Mouse (Mus musculus): ENCODE measurements around the gene Apod. TPM values are rescaled to one million over a fixed set of nuclear protein-coding genes. Genes with fewer than 3 reads are reported as not detected.

The Apod gene
- polyA plus RNA-seq, 1 experiment from 2014 or later, result 0.11 TPM

GRCm38 (mm10) chr16:31274084-31274483 is 40.5 kb downstream of the Apod start:
- 0 out of 2 replicates have a peak, but pooled peaks cover 5% of the 10 kb centered on the region for H3K36me3 ChIP-seq (replicated peaks; ENCODE audit: insufficient read depth, low read length)
- H3K9me3 ChIP-seq (ENCODE audit: low read length), result no peaks in the 10 kb centered on the region
- H3K4me3 ChIP-seq (ENCODE audit: low read depth, low read length), result peak overlapping the region; percentile 97
- 4% methylated on average over 6 of the region's 6 CpGs for WGBS (ENCODE audit: insufficient replicate concordance)
- TF ChIP-seq CTCF (IDR thresholded peaks at IDR 0.05; ENCODE audit: low read depth) (no peak), EP300 (IDR thresholded peaks at IDR 0.05; ENCODE audit: low read depth) (no peak)
- no peak for ATAC-seq
- H3K27ac ChIP-seq (ENCODE audit: low read depth), result peak overlapping the region; percentile 96
- DNase-seq, result no peak
- H3K4me2 ChIP-seq (ENCODE audit: low read depth, low read length), result peak overlapping the region; percentile 74
- no peaks in the 10 kb centered on the region for H3K27me3 ChIP-seq (ENCODE audit: insufficient read depth, low read length)
- H3K4me1 ChIP-seq (ENCODE audit: insufficient read depth), result peaks cover 38% of the 10 kb centered on the region
- H3K9ac ChIP-seq (replicated peaks), result peak overlapping the region; percentile 95

DNA sequence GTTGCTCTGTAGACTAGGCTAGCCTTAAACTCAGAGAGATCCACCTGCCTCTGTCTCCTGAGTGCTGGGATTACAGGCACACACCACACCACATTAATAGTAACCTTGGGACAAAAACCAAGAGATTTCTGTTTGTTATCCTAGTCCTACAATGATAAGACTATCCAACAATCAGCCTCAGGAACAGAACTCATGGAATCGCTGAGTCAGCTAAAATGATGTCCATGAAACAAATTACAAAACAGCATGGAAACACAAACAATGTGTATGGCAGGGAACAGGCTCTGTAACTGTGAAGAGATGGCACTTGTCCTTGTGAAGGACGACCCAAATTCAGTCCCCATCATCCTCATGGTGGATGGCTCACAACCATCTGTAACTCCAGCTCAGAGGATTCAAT is 47.9 kb downstream of the Apod start:
- Histone ChIP-seq H3K4me1 (ENCODE audit: insufficient read depth) (peaks cover 7% of the 10 kb centered on the region; the same call in 1 of the 2 replicates), H3K27me3 (ENCODE audit: insufficient read depth, low read length) (no peaks in the 10 kb centered on the region), H3K36me3 (replicated peaks; ENCODE audit: insufficient read depth, low read length) (peaks cover 23% of the 10 kb centered on the region), H3K9me3 (ENCODE audit: low read length) (no peaks in the 10 kb centered on the region), H3K9ac (replicated peaks) (no peak overlapping the region), H3K4me3 (ENCODE audit: low read depth, low read length) (no peak overlapping the region), H3K4me2 (ENCODE audit: low read depth, low read length) (no peak overlapping the region), H3K27ac (ENCODE audit: low read depth) (no peak overlapping the region)
- no peak for DNase-seq
- WGBS (ENCODE audit: insufficient replicate concordance), result 67% methylated on average over 2 of the region's 2 CpGs
- no peak for ATAC-seq
- TF ChIP-seq CTCF (IDR thresholded peaks at IDR 0.05; ENCODE audit: low read depth) (no peak), EP300 (IDR thresholded peaks at IDR 0.05; ENCODE audit: low read depth) (no peak)

- no peaks in the 10 kb centered on the region for H3K4me1 ChIP-seq (ENCODE audit: insufficient read depth)
- DNase-seq (no peak), ATAC-seq (no peak)
- no peak overlapping the region for H3K4me3 ChIP-seq (ENCODE audit: low read depth, low read length)
- no peak for TF ChIP-seq CTCF (IDR thresholded peaks at IDR 0.05; ENCODE audit: low read depth)
- TF ChIP-seq EP300 (IDR thresholded peaks at IDR 0.05; ENCODE audit: low read depth), result no peak
- H3K9me3 ChIP-seq (ENCODE audit: low read length), result no peaks in the 10 kb centered on the region
- no peaks in the 10 kb centered on the region for H3K27me3 ChIP-seq (ENCODE audit: insufficient read depth, low read length)
- no peak overlapping the region for H3K9ac ChIP-seq (replicated peaks)
- peaks cover 62% of the 10 kb centered on the region for H3K36me3 ChIP-seq (replicated peaks; ENCODE audit: insufficient read depth, low read length)
- no peak overlapping the region for H3K27ac ChIP-seq (ENCODE audit: low read depth)
- no peak overlapping the region for H3K4me2 ChIP-seq (ENCODE audit: low read depth, low read length)
- WGBS (ENCODE audit: insufficient replicate concordance), result 89% methylated on average over 2 of the region's 2 CpGs
Observed at GRCm38 (mm10) chr16:31256151-31256550, 58.5 kb downstream of the Apod start.

GRCm38 (mm10) chr16:31255685-31256084 is 58.9 kb downstream of the Apod start:
- Histone ChIP-seq H3K27me3 (ENCODE audit: insufficient read depth, low read length) (no peaks in the 10 kb centered on the region), H3K4me3 (ENCODE audit: low read depth, low read length) (no peak overlapping the region), H3K9me3 (ENCODE audit: low read length) (no peaks in the 10 kb centered on the region), H3K36me3 (replicated peaks; ENCODE audit: insufficient read depth, low read length) (peaks cover 61% of the 10 kb centered on the region), H3K9ac (replicated peaks) (no peak overlapping the region), H3K4me2 (ENCODE audit: low read depth, low read length) (no peak overlapping the region), H3K4me1 (ENCODE audit: insufficient read depth) (no peaks in the 10 kb centered on the region), H3K27ac (ENCODE audit: low read depth) (no peak overlapping the region)
- DNase-seq (no peak), ATAC-seq (no peak)
- no peak for TF ChIP-seq EP300 (IDR thresholded peaks at IDR 0.05; ENCODE audit: low read depth)
- WGBS (ENCODE audit: insufficient replicate concordance), result 95% methylated on average over 3 of the region's 3 CpGs

GRCm38 (mm10) chr16:31249401-31249800 is 65.2 kb downstream of the Apod start:
- peak; percentile 61; the same call in 1 of the 2 replicates for ATAC-seq
- no peak for TF ChIP-seq EP300 (IDR thresholded peaks at IDR 0.05; ENCODE audit: low read depth)
- no peak for TF ChIP-seq CTCF (IDR thresholded peaks at IDR 0.05; ENCODE audit: low read depth)

DNA sequence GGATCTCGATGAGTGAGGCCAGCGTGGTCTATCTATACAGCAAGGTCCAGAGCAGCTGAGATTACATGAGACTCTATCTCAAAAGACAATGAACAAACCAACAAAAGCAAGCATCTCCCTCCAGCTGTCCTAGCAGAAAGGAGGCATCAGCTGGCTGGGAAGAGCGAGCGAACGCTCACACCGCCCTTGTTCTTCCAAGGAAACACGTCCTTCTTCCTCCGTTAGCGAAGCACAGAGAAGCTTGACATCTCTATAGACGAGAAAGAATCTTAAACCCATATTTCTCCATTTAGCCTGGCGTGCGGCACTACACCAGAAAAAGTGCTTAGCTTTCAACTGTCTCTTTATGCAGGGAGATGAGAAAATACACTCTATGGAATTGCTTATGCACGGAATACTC is 65.9 kb downstream of the Apod start:
- Histone ChIP-seq H3K27ac (ENCODE audit: low read depth) (no peak overlapping the region), H3K4me3 (ENCODE audit: low read depth, low read length) (no peak overlapping the region), H3K27me3 (ENCODE audit: insufficient read depth, low read length) (no peaks in the 10 kb centered on the region), H3K9ac (replicated peaks) (no peak overlapping the region), H3K4me2 (ENCODE audit: low read depth, low read length) (no peak overlapping the region), H3K4me1 (ENCODE audit: insufficient read depth) (no peaks in the 10 kb centered on the region), H3K36me3 (replicated peaks; ENCODE audit: insufficient read depth, low read length) (peaks cover 9% of the 10 kb centered on the region), H3K9me3 (ENCODE audit: low read length) (no peaks in the 10 kb centered on the region)
- DNase-seq (no peak), ATAC-seq (no peak)
- 91% methylated on average over 13 of the region's 13 CpGs for WGBS (ENCODE audit: insufficient replicate concordance)
- TF ChIP-seq CTCF (IDR thresholded peaks at IDR 0.05; ENCODE audit: low read depth) (no peak), EP300 (IDR thresholded peaks at IDR 0.05; ENCODE audit: low read depth) (no peak)

More at GRCm38 (mm10) chr16:31249401-31249800, 65.2 kb downstream of the Apod start:
- H3K4me3 ChIP-seq (ENCODE audit: low read depth, low read length), result no peak overlapping the region
- H3K4me2 ChIP-seq (ENCODE audit: low read depth, low read length), result no peak overlapping the region
- H3K27ac ChIP-seq (ENCODE audit: low read depth), result no peak overlapping the region
- no peak for DNase-seq
- no peaks in the 10 kb centered on the region for H3K9me3 ChIP-seq (ENCODE audit: low read length)
- no peak overlapping the region for H3K9ac ChIP-seq (replicated peaks)
- no peaks in the 10 kb centered on the region for H3K4me1 ChIP-seq (ENCODE audit: insufficient read depth)
- H3K36me3 ChIP-seq (replicated peaks; ENCODE audit: insufficient read depth, low read length), result peaks cover 9% of the 10 kb centered on the region
- 69% methylated on average over 3 of the region's 3 CpGs for WGBS (ENCODE audit: insufficient replicate concordance)
- no peaks in the 10 kb centered on the region for H3K27me3 ChIP-seq (ENCODE audit: insufficient read depth, low read length)

DNA sequence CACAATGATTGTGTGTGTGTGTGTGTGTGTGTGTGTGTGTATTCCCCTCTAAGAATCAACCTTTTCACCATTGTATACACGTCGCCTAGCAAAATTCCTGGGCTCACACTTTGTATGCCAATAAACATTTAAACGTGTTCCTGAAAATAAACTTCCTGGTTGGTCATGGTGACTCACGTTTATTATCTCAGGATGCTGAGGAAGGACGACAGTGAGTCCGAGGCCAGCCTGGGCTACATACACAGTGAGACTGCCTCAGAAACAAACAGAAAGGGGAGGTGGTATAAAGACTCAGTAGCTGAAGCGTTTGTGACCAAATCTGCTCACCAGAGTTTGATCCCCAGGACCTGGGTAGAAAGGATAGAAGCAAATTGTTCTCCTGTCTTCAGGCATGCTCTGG is 67.2 kb downstream of the Apod start:
- Histone ChIP-seq H3K4me3 (ENCODE audit: low read depth, low read length) (no peak overlapping the region), H3K4me1 (ENCODE audit: insufficient read depth) (no peaks in the 10 kb centered on the region), H3K9me3 (ENCODE audit: low read length) (no peaks in the 10 kb centered on the region), H3K4me2 (ENCODE audit: low read depth, low read length) (no peak overlapping the region), H3K27me3 (ENCODE audit: insufficient read depth, low read length) (no peaks in the 10 kb centered on the region), H3K27ac (ENCODE audit: low read depth) (no peak overlapping the region), H3K36me3 (replicated peaks; ENCODE audit: insufficient read depth, low read length) (peaks cover 4% of the 10 kb centered on the region; the same call in 1 of the 2 replicates), H3K9ac (replicated peaks) (no peak overlapping the region)
- ATAC-seq, result no peak
- TF ChIP-seq EP300 (IDR thresholded peaks at IDR 0.05; ENCODE audit: low read depth) (no peak), CTCF (IDR thresholded peaks at IDR 0.05; ENCODE audit: low read depth) (no peak)
- 63% methylated on average over 7 of the region's 7 CpGs for WGBS (ENCODE audit: insufficient replicate concordance)
- DNase-seq, result no peak

Small RNA genes lying within 50 kb of the gene (microRNA-seq; reads per million reads assigned to microRNA genes)
- gene Gm27415, result not detected

Other genes with a start within 250 kb of the Apod start
- 1.6 TPM in 2 replicates for gene Xxylt1, start 233.4 kb downstream of the Apod start, polyA plus RNA-seq (2015; fragmentation: Nextera tagmentation; extraction: Ambion mirVana)
- 4.5 and 5.6 TPM in 2 replicates for gene Acap2, start 113.6 kb downstream of the Apod start, polyA plus RNA-seq (2015; fragmentation: Nextera tagmentation; extraction: Ambion mirVana)
- gene Ppp1r2, start 39.5 kb downstream of the Apod start, polyA plus RNA-seq (2015; fragmentation: Nextera tagmentation; extraction: Ambion mirVana), result 36.4 and 36.8 TPM in 2 replicates
- 208 and 246 TPM in 2 replicates for gene Bdh1, start 107.5 kb upstream of the Apod start, polyA plus RNA-seq (2015; fragmentation: Nextera tagmentation; extraction: Ambion mirVana)